Mouse (Mus musculus) thymus, postnatal 4 days (tissue): Measurements from ENCODE around the gene Tnfaip1.
A peak's percentile ranks its signal among the peaks of the same experiment; 100 is the strongest.
"Not testable (repeated sequence)": the region's sequence is repeated elsewhere in the genome, so short reads cannot be mapped to it uniquely, and the experiment has no call there.

Source experiments
- DNase-seq: peaks from one replicate; pipeline ENCODE4 v3.0.0; 2021

Tnfaip1 gene

GRCm38 (mm10) chr11:78535376-78536079, 604 bp downstream of the Tnfaip1 start:
- no peak for DNase-seq

GRCm38 (mm10) chr11:78534516-78534915, 1.6 kb downstream of the Tnfaip1 start:
- DNase-seq, result no peak

GRCm38 (mm10) chr11:78531515-78531914, 4.6 kb downstream of the Tnfaip1 start:
- DNase-seq, result not testable (repeated sequence)

- no peak for DNase-seq
These were observed 5.1 kb downstream of the Tnfaip1 start for GRCm38 (mm10) chr11:78531046-78531445.

DNA sequence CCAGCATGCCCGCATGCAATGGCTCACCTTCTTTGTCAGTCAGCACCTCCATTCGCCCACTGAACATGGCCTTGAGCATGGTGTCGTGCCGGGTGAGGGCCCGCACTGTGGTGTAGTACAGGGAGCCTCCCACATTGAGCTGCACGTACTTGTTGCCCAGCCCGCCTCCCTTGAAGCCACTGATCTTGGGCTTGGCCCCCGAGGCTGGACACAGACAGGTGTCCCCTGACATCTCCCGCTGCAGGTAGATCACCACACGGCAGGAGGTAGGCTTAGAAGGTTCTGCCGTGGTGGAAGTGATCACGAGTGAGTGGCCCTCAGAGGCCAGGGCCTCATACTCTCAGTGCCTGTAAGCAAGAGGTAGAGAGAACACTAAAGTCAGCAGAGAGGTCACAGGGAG, 6.1 kb downstream of the Tnfaip1 start:
- DNase-seq, result no peak

DNA sequence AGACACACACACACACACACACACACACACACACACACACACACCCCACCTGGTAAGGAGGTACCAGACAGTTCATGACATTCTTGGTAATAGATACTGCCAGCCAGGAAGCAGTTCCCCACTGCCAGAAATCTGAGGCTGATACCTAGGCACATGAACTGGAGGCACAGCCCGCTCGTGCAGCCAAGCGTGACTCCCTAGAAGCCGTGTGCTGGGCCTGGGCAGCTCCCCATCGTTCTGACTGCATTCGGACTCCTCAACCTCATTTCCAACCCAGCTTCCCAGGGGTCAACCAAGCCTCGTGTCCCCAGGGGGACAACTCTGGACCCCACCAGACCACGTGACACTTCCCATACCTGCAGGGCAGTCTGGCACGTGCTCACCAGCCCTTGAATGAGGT, 7.4 kb downstream of the Tnfaip1 start:
- DNase-seq, result no peak

- no peak for DNase-seq
These were observed 11.3 kb downstream of the Tnfaip1 start for GRCm38 (mm10) chr11:78524838-78525237.

DNA sequence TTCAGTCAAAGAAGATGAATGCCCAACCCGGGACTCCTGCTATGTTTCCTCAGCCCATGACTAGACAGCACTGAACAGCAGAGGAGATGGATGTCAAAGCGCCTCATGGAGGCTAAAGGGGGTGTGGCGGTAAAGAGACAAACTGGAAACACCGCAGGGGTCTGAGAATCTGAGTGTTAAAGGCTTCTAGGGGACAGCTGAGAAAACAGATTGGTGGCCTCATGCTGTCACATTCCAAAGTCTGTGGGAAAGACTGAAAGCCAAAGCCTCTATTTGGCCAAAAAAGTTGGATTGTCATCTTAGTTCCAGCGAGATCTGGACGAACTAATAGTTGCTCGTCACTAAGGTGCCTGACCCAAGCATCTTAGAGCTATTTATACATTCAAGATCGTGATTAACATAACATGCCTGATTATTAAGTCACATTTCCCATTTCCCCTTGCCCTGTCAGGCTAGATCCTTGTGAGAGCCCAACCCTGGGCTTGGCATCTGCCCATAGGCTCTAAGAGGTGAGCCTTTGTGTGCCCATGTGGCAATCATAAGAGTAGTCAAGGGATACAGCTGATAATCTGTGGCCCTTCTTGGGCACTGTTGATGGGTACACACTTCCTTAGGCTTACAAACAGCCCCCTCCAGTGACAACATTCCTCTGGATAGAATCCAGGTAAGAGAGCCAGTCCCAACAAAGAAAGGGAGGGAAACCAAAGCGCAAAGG, 12.7 kb downstream of the Tnfaip1 start:
- no peak for DNase-seq

GRCm38 (mm10) chr11:78522481-78522997, 13.6 kb downstream of the Tnfaip1 start:
- no peak for DNase-seq

DNA sequence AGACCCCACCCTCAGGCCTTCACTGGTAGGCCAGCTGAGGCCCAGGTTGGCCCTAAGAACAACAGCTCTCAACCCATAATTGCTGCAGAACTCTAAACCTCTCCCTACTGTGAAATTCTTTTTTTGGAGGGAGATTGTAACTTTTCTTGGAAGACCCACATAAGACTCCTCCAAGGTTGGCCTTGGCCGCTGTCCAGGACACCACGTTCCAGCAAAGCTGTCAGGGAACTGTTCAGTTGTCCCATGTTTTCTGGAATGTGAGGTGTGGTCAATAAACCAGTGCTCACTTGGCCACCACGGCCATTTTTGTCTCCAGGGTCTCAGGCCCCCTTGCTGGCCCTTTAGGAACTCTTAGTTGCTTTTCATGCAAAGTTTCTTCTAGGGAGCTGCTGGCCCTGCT, 14.3 kb downstream of the Tnfaip1 start:
- DNase-seq, result no peak

DNA sequence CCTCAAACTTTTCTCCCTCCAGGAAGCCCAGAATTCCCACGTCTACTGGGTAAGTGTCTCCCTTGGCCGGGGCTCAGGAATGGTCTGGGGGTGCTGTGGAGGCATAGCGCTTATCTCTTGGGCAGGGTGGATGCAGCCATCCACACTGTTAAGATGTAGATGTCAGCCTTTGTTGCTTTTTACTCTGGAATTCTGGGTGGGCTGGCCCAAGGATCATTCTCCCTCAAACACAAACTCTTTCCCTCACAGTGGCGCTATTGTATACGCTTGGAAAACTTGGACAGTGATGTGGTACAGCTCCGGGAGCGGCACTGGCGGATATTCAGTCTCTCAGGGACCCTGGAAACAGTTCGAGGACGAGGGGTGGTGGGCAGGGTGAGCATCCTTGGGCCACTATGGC, 17.2 kb downstream of the Tnfaip1 start:
- no peak for DNase-seq

- DNase-seq, result peak; percentile 33
These were observed 20.4 kb downstream of the Tnfaip1 start for GRCm38 (mm10) chr11:78515549-78516325.

DNA sequence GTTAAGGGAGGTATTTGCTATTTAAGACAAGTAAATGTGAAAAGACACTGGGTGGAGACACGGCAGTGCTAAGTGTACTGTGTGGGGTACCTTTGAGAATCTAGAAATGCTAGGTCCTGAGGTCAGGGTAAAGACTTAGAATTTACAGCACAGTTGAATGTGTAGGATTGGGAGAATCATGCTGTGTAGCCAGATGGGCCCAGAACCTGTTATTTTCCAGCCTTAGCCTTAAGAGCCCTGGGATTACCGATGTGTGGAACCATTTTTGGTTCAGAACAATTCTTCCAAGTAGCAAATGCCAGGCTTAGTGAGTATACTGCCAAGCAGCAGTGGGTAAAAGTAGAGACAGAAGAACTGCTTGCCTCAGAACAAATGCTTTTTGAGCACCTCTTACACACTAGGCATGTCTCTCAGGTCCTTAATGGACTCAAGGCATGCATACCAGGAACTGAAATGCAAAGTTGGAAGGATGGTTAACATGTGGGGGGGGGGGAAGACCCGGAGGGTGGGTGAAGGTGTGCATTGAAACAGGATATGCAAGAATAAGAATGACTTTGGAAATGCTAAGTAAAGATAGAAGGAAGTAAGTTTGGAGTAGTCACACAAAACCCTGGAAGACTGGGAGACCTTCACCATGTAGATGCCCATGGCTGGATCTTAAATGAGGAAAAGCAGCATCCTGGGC, 22.9 kb downstream of the Tnfaip1 start:
- DNase-seq, result no peak

DNA sequence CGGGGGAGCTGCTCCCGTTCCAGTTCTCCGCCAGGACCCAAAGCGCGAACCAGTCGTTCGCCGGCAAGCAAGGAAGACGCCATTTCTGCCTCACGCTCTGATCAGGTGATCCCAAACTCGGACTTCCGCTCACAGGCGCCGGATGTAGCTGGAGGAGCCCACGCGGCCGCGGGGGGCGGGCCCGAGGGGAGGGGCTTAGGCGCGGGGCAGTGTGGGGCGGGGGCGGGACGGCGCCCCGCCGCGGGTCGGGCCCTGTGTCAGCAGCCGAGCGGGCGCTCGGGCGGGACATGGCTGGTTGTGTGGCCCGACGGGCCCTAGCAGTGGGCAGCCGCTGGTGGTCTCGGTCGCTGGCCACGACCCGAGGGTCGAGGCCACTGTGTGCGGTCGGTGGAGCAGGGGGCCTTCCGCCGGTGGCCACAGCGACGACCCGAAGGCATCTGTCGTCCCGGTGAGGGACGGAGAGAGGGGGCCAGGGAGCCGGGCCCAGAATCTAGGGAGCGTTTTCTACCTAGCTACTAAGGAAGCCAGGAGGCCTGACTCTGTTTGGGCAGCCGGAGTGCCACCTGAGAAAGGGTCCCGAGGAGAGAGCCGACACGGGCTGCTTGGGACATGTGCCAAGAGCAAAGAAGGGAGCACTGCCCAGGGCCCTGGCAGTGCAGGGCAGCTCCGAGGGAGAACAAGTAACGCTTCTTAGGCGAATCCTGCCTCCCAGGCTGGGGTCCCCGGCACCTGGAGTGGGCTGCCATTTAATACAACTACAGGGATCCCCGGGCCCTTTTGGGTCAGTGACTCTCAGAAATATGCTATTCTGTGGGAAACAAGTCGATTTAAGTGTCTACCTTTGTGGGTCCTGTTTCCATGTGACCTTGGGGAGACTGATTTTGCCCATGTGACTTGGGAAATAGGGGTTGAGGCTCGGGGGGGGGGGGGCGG, 23.8 kb downstream of the Tnfaip1 start, which contains the start of the genes Tmem199 and Poldip2:
Tmem199 (minus strand) TSS at position 148 of the 933 bp plus-strand sequence.
Poldip2 (plus strand) TSS at position 169 of the 933 bp plus-strand sequence.
- peak; percentile 94 for DNase-seq

DNA sequence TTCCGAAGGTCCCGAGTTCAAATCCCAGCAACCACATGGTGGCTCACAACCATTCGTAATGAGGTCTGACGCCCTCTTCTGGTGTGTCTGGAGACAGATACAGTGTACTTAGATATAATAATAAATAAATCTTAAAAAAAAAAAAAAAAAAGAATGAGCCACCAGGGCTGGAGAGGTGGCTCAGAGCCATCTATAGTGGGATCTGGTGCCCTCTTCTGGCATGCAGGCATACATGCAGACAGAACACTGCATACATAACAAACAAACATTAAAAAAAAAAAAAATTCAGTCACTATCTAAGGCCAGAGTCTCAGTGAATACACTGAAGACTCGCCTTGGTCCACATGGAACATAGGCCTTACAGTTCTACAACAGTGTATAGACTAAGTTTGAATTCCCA, 27.0 kb downstream of the Tnfaip1 start:
- peak; percentile 63 for DNase-seq

DNA sequence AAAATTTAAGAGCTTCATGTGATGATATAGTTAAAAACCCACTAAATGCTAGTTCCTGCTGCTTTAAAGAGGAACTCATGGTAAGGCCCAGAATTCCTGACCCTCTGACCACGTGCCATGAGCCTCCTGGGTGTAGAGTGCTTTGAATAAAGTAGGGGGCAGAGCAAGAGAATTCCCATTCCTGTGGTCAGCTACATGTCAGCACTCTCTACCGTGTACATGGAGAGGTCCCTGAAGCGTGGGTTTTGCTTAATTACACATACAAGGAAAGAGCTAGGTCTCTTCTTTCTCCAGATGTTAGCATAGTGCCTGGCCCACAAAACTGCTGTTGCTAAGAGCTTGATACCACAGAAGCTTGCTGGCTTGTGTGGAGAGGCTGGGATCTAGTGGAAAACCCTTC, 30.7 kb downstream of the Tnfaip1 start:
- no peak for DNase-seq

DNA sequence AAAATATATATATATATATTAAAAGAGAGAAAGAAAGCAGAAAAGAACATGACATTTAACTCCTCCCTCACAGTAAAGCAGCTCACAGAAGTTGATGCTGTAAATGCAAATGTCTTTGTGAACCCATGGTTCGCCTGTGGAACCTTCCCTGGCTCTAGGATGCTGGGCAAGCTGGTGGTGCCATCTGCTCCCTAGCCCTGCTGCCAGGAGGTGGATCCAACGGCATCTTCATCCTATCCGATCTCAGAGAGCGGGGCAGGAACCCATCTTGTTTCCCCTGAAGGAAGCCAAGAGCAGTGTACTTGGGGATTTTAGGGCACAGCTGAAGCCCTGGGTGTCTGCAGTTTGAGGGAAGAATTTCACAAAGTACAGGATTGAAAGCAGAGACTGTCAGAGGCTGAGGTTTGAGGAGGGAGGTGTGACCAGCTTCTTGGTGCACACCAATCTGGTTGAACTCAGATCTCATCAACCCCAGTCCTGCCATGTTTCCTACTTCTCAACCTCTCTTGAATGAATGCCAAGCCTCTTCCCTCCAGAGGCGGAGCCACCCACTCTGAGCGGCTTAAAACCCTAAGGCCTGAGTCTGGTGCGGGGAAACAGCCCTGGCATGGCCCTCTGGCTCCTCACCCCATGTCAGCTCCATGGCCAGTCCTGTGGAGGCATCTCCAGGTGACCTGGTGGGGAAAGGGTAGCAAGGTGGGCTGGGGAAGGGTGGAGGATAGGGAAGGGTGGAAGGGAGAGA, 33.1 kb downstream of the Tnfaip1 start, which contains the start of gene Sebox:
Sebox (plus strand) TSS at position 539 of the 742 bp plus-strand sequence.
- DNase-seq, result no peak

DNA sequence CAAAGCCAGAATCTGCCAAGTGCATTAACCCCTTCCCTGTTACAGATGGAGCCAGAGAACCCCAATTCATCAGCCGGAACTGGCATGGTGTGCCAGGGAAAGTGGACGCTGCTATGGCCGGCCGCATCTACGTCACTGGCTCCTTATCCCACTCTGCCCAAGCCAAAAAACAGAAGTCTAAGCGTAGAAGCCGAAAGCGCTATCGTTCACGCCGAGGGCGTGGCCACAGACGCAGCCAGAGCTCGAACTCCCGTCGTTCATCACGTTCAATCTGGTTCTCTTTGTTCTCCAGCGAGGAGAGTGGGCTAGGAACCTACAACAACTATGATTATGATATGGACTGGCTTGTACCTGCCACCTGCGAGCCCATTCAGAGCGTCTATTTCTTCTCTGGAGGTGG, 34.6 kb downstream of the Tnfaip1 start:
- DNase-seq, result no peak

- DNase-seq, result no peak
These were observed 35.4 kb downstream of the Tnfaip1 start for GRCm38 (mm10) chr11:78500623-78501202.

GRCm38 (mm10) chr11:78499543-78499942, 36.6 kb downstream of the Tnfaip1 start:
- no peak for DNase-seq
